Mouse (Mus musculus) midbrain, postnatal 0 days (tissue): ENCODE results near the gene Serpinb6a. TPM values are rescaled to one million over a fixed set of nuclear protein-coding genes. Genes with fewer than 3 reads are reported as not detected.

ENCODE experiments used
- ATAC-seq: fragments of 200-750 bp; cut with Nextera tagmentation; 2 replicates; pipeline ENCODE4 v1.8.0; 2017; ENCODE audit warnings: moderate number of reproducible peaks, mild to moderate bottlenecking, moderate TSS enrichment, moderate library complexity; ENCODE audit not compliant: low FRiP score
- DNase-seq: peaks from one replicate; pipeline ENCODE4 v3.0.0-alpha.2; 2015; ENCODE audit warnings: low spot score
- H3K27ac ChIP-seq: fragments of 300-500 bp; sonication (generic); 2 replicates; pipeline ENCODE4 v1.5.1; 2014; ENCODE audit warnings: low read depth, mild to moderate bottlenecking, low read length, mixed read lengths
- H3K27me3 ChIP-seq: fragments of 300-500 bp; sonication (generic); 2 replicates; pipeline ENCODE4 v1.6.1; 2014; ENCODE audit warnings: low read length, control low read depth, mixed read lengths; ENCODE audit not compliant: insufficient read depth
- H3K36me3 ChIP-seq: fragments of 300-500 bp; sonication (generic); 2 replicates; pipeline ENCODE4 v1.6.1; 2014; ENCODE audit warnings: low read length, control low read depth, mixed read lengths; ENCODE audit not compliant: insufficient read depth
- H3K4me1 ChIP-seq: fragments of 300-500 bp; sonication (generic); 2 replicates; pipeline ENCODE4 v1.6.1; 2014; ENCODE audit warnings: mild to moderate bottlenecking, control low read depth, antibody characterized with exemption, low read length, mixed read lengths; ENCODE audit not compliant: insufficient read depth
- H3K4me2 ChIP-seq: fragments of 300-500 bp; sonication (generic); 2 replicates; pipeline ENCODE4 v1.6.1; 2014; ENCODE audit warnings: low read depth, mild to moderate bottlenecking, low read length, mixed read lengths; ENCODE audit not compliant: poor library complexity, severe bottlenecking
- H3K4me3 ChIP-seq: fragments of 300-500 bp; sonication (generic); 2 replicates; pipeline ENCODE4 v1.5.1; 2014; ENCODE audit warnings: low read depth, mild to moderate bottlenecking, low read length, moderate library complexity
- H3K9ac ChIP-seq: fragments of 300-500 bp; sonication (generic); replicated peaks from 2 replicates; pipeline ENCODE4 v1.6.1; 2014; ENCODE audit warnings: mild to moderate bottlenecking, low read length, moderate library complexity, mixed read lengths; ENCODE audit not compliant: poor library complexity, severe bottlenecking
- H3K9me3 ChIP-seq: fragments of 300-500 bp; sonication (generic); 2 replicates; pipeline ENCODE4 v1.6.1; 2016; ENCODE audit warnings: low read length, control low read depth
- CTCF ChIP-seq: IDR thresholded peaks from 2 replicates; pipeline ENCODE4 v1.5.1; 2016; ENCODE audit warnings: antibody characterized with exemption, mild to moderate bottlenecking
- WGBS: fragments of 180-500 bp; shearing (Covaris S2); extraction: QIAGEN DNeasy Blood & Tissue Kit; methylation state at CpG from one replicate; pipeline ENCODE4 v1.1.7; 2014; 5-methylcytosine and 5-hydroxymethylcytosine counted together
- polyA plus RNA-seq: library from polyadenylated mRNA; unstranded; fragments of >200 nt; fragmentation: Nextera tagmentation; extraction: Ambion mirVana; gene quantifications from 2 replicates; pipeline ENCODE4 v1.2.1, GENCODE M21; 2015
- total RNA-seq: library from RNA; depleted of rRNA; stranded (reverse); fragments of >200 nt; gene quantifications from 2 replicates; pipeline ENCODE4 v1.2.3, GENCODE M21; 2014

Serpinb6a gene
- total and polyA plus RNA-seq, 2 experiments from 2014 or later: 38.7 to 49.7 TPM

- DNase-seq (peak; percentile 98), ATAC-seq (peak; percentile 95)
- peak within 1 kb of the TSS; percentile 88 for H3K27ac ChIP-seq
- no peaks in the 10 kb centered on the region for H3K27me3 ChIP-seq
- H3K36me3 ChIP-seq: peaks cover 18% of the 10 kb centered on the region
- H3K4me3 ChIP-seq: peak within 1 kb of the TSS; percentile 75
- H3K4me2 ChIP-seq: peak within 1 kb of the TSS; percentile 83
- no peak for TF ChIP-seq CTCF
- H3K9me3 ChIP-seq: no peaks in the 10 kb centered on the region
- under 1% methylated on average over 36 of the region's 37 CpGs for WGBS
- H3K4me1 ChIP-seq: peaks cover 3% of the 10 kb centered on the region; the same call in 1 of the 2 replicates
- H3K9ac ChIP-seq: peak within 1 kb of the TSS; percentile 92
These were observed 34.8 kb upstream of the Serpinb6a start, which contains the start of gene Bphl for GRCm38 (mm10) chr13:34037172-34038055. TSS of gene Bphl (plus strand) at chr13:34037597.

GRCm38 (mm10) chr13:34036726-34037125 lies 34.1 kb upstream of the Serpinb6a start:
- Histone ChIP-seq H3K9ac (no peak overlapping the region), H3K4me2 (no peak overlapping the region), H3K4me1 (peaks cover 3% of the 10 kb centered on the region; the same call in 1 of the 2 replicates), H3K4me3 (no peak overlapping the region), H3K27ac (peak overlapping the region; percentile 88), H3K36me3 (peaks cover 18% of the 10 kb centered on the region), H3K27me3 (no peaks in the 10 kb centered on the region), H3K9me3 (no peaks in the 10 kb centered on the region)
- ATAC-seq: no peak
- WGBS: 79% methylated on average over 5 of the region's 5 CpGs
- no peak for DNase-seq
- no peak for TF ChIP-seq CTCF

- ATAC-seq (no peak), DNase-seq (no peak)
- peaks cover 25% of the 10 kb centered on the region for H3K36me3 ChIP-seq
- WGBS: 81% methylated on average over 3 of the region's 3 CpGs
- no peak overlapping the region for H3K4me2 ChIP-seq
- H3K9ac ChIP-seq: no peak overlapping the region
- H3K4me1 ChIP-seq: peaks cover 3% of the 10 kb centered on the region; the same call in 1 of the 2 replicates
- no peaks in the 10 kb centered on the region for H3K27me3 ChIP-seq
- H3K9me3 ChIP-seq: no peaks in the 10 kb centered on the region
- no peak for TF ChIP-seq CTCF
- H3K4me3 ChIP-seq: no peak overlapping the region
- H3K27ac ChIP-seq: no peak overlapping the region
These were observed 32.8 kb upstream of the Serpinb6a start for GRCm38 (mm10) chr13:34035424-34035823.

- H3K4me1 ChIP-seq: no peaks in the 10 kb centered on the region
- no peak for ATAC-seq
- WGBS: 80% methylated on average over 2 of the region's 2 CpGs
These were observed 29.4 kb upstream of the Serpinb6a start for GRCm38 (mm10) chr13:34032041-34032440.

GRCm38 (mm10) chr13:34021998-34022397 lies 19.4 kb upstream of the Serpinb6a start:
- H3K9me3 ChIP-seq: no peaks in the 10 kb centered on the region
- H3K4me1 ChIP-seq: no peaks in the 10 kb centered on the region
- H3K4me3 ChIP-seq: no peak overlapping the region
- ATAC-seq: no peak
- no peak overlapping the region for H3K27ac ChIP-seq
- DNase-seq: no peak
- no peak for TF ChIP-seq CTCF
- H3K4me2 ChIP-seq: no peak overlapping the region
- peaks cover 18% of the 10 kb centered on the region; the same call in 1 of the 2 replicates for H3K36me3 ChIP-seq
- no peak overlapping the region for H3K9ac ChIP-seq
- no peaks in the 10 kb centered on the region for H3K27me3 ChIP-seq
- 86% methylated on average over 2 of the region's 2 CpGs for WGBS

More at GRCm38 (mm10) chr13:34032041-34032440, 29.4 kb upstream of the Serpinb6a start:
- no peak for TF ChIP-seq CTCF
- Histone ChIP-seq H3K4me2 (no peak overlapping the region), H3K9me3 (no peaks in the 10 kb centered on the region), H3K27me3 (no peaks in the 10 kb centered on the region), H3K36me3 (peaks cover 35% of the 10 kb centered on the region), H3K9ac (no peak overlapping the region), H3K4me3 (no peak overlapping the region), H3K27ac (no peak overlapping the region)
- DNase-seq: no peak

- no peak overlapping the region for H3K27ac ChIP-seq
- 85% methylated on average over 1 of the region's 1 CpGs for WGBS
- no peak overlapping the region for H3K4me2 ChIP-seq
- H3K9me3 ChIP-seq: no peaks in the 10 kb centered on the region
- no peak overlapping the region for H3K4me3 ChIP-seq
- ATAC-seq: no peak
- DNase-seq: peak; percentile 24
- H3K9ac ChIP-seq: no peak overlapping the region
- H3K36me3 ChIP-seq: peaks cover 36% of the 10 kb centered on the region; the same call in 1 of the 2 replicates
- TF ChIP-seq CTCF: no peak
- H3K27me3 ChIP-seq: no peaks in the 10 kb centered on the region
- no peaks in the 10 kb centered on the region for H3K4me1 ChIP-seq
These were observed 15.9 kb upstream of the Serpinb6a start for GRCm38 (mm10) chr13:34018521-34018920.
